Mouse (Mus musculus) myocyte (in vitro differentiated cells): Measurements from ENCODE around the gene Blnk.

Experiments used
- CEBPB ChIP-seq: IDR thresholded peaks from 2 replicates; pipeline ENCODE4 v1.6.1; 2011; ENCODE audit warnings: mild to moderate bottlenecking, moderate library complexity; ENCODE audit not compliant: poor library complexity, insufficient read depth, severe bottlenecking
- MYOG ChIP-seq, 3 experiments: IDR thresholded peaks; one replicate each; pipeline ENCODE4 v1.6.1; 2011; ENCODE audit warnings: control low read depth in 2 of 3, low read depth in 2 of 3, mild to moderate bottlenecking in 2 of 3; ENCODE audit not compliant: insufficient read length in 2 of 3, control insufficient read depth in 1 of 3, insufficient read depth in 1 of 3
- POLR2A ChIP-seq: IDR thresholded peaks from one replicate; pipeline ENCODE4 v1.6.1; 2011; ENCODE audit warnings: low read depth, mild to moderate bottlenecking, control low read depth, moderate library complexity; ENCODE audit not compliant: insufficient read length
- TCF12 ChIP-seq: IDR thresholded peaks from one replicate; pipeline ENCODE4 v1.6.1; 2011; ENCODE audit warnings: mild to moderate bottlenecking, control low read depth; ENCODE audit not compliant: poor library complexity, insufficient read depth, severe bottlenecking
- TCF3 ChIP-seq: IDR thresholded peaks from one replicate; pipeline ENCODE4 v1.6.1; 2011; ENCODE audit warnings: low read depth, control low read depth; ENCODE audit not compliant: insufficient read length
- USF1 ChIP-seq: IDR thresholded peaks from one replicate; pipeline ENCODE4 v1.6.1; 2011; ENCODE audit warnings: low read depth, mild to moderate bottlenecking, control low read depth, moderate library complexity

DNA sequence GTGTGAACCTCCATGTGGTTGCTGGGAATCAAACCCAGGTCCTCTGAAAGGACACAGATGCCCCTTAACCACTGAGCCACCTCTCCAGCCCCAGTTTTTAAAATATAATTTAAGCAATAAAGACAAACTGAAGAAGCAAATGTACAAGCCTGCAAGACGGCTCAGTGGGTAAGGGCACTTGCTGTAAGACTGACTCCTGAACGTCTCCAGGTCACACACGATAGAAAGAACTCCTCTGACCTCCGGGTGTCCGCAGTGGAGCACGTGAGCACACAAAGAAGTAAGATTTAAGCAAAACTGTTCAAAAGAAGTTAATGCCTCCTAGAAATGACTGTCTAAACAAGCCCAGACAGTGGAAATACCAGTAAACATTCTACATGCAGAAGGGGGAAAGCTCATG, 2.4 kb upstream of the Blnk start:
- TF ChIP-seq TCF12 (no peak), POLR2A (no peak), USF1 (no peak), CEBPB (no peak), MYOG (IDR thresholded peaks at IDR 0.05; ENCODE audit: control insufficient read depth in 1 of 3, insufficient read depth in 1 of 3, insufficient read length in 2 of 3, low read depth in 2 of 3) (no peak), TCF3 (no peak)
